Mouse (Mus musculus): ENCODE measurements around the gene Nt5dc3.

Gene Nt5dc3

GRCm38 (mm10) chr10:86778398-86779116 lies at the start of gene Nt5dc3:
Gene Nt5dc3 (plus strand): TSS chr10:86779005.
- DNase-seq = peak; percentile 98

DNA sequence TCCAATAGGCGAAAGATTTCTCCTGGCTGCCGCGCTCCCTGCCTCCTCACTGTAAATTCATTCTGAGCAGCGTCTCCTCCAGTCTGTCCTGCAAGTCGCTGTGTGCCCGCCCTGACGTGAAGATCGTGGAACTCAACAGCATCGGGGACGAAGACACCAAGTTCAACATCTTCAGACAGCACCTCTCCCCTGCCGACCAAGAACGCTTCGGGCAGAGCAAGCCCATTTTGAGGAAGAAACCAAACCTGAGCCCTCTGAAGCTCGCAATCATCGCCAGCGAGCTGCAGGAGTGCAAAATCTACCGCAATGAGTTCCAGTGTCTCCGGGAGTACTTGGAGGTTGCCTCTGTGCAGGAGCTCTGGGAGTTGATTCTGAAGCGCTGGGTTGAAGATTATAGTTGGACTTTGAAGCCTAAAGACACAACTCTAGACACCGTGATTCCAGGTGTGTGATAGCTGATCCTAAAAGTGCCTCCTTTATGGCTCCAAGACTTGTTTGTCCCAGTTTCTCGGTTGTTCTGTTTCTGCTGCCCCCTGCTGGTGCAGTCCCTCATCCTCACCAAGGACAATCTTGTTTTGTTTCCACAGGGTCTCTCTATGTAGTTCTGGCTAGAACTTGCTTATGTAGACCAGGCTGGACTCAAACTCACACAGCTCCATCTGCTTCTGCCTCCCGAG lies 47.8 kb upstream of the Nt5dc3 start:
- peak; percentile 84 for DNase-seq

GRCm38 (mm10) chr10:86731500-86731863 lies 47.3 kb upstream of the Nt5dc3 start:
- no peak for DNase-seq

DNA sequence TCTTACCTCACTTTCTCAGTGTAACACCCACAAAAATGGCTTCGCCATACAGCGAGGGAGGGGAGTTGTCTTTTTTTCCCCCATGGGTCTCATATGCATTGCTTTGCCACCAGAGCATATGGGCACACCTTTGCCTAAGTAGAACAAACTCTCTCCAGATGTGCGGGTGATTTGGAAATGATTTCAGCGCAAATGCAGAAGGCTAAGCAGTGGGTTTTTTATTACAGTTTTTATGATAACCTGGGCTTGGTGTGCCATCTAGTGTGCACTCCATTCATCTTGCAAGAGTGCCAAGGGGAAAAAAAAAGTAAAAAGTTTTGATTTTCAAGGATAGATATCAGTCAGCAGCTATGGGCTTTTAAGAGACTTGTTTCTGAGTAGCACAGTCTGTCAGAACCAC lies 43.8 kb upstream of the Nt5dc3 start:
- no peak for DNase-seq

DNA sequence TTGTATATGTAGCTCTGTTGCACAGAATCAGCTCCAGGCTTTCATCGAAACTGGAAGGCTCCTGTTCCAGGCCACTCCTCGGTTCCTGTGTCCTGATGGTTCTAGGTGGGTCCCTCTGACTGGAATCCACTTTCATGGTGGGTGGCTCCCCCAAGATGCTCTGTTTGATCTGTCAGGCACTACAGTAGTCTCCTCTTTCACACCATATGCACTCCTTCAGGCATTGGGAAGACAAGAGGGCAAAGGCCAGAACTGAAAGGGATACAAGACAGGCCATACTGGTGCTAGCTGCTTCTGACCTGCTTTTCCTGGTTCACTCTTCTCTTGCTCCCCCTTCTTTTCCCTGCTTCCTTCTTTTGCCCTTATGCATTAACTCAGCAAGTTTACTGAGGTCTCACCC lies 35.9 kb upstream of the Nt5dc3 start:
- no peak for DNase-seq

GRCm38 (mm10) chr10:86744306-86744705 lies 34.5 kb upstream of the Nt5dc3 start:
- DNase-seq = no peak

GRCm38 (mm10) chr10:86755816-86756502 lies 22.8 kb upstream of the Nt5dc3 start:
- no peak for DNase-seq

GRCm38 (mm10) chr10:86757724-86758123 lies 21.1 kb upstream of the Nt5dc3 start:
- no peak for DNase-seq

DNA sequence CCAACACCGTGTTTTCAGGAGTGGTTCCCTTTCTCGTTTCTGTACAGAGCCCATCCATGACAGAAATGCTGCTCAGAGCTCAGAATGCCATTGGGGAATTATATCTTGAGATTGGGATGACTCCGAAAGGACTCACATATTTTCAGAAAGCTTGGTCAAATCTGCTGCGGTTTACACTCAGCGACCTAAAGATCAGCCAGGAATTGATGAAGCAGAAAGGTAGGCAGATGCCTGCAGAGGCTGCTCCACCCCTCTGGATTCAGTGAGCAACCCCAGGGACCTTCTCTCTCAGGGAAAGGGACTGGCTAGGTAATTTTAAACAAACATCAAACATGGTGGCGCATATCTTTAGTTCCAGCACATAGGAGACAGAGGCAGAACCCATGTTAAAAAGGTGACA lies 20.6 kb upstream of the Nt5dc3 start:
- no peak for DNase-seq

DNA sequence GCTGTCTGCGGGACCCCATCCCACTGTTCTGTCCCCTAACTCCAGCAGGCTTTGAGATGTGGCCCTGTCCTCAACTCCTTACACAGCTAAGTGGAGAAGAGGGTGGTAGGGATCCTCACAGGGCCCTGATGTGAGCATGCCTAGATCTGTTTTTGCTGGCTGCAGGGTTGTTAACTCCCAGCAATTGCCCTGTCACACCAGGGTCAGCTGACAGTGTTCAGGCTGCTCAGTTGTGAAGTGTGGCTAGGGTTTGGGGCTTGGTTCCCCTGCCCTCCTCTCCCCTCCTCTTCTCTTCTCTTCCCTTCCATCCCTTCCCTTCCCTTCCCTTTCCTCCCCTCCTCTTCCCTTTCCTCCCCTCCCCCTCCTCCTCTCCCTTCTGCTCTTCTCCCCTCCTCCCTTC lies 17.6 kb upstream of the Nt5dc3 start:
- DNase-seq = no peak

- no peak for DNase-seq
Measured at GRCm38 (mm10) chr10:86761722-86762383, 17.0 kb upstream of the Nt5dc3 start.

GRCm38 (mm10) chr10:86762384-86762730 lies 16.4 kb upstream of the Nt5dc3 start:
- DNase-seq = no peak

GRCm38 (mm10) chr10:86763672-86764071 lies 15.1 kb upstream of the Nt5dc3 start, which contains the start of gene Gm49358:
Gene Gm49358 (plus strand): TSS chr10:86763972.
- DNase-seq = no peak

- DNase-seq = no peak
Measured at GRCm38 (mm10) chr10:86765344-86765966, 13.3 kb upstream of the Nt5dc3 start.

GRCm38 (mm10) chr10:86769216-86769615 lies 9.6 kb upstream of the Nt5dc3 start:
- no peak for DNase-seq

DNA sequence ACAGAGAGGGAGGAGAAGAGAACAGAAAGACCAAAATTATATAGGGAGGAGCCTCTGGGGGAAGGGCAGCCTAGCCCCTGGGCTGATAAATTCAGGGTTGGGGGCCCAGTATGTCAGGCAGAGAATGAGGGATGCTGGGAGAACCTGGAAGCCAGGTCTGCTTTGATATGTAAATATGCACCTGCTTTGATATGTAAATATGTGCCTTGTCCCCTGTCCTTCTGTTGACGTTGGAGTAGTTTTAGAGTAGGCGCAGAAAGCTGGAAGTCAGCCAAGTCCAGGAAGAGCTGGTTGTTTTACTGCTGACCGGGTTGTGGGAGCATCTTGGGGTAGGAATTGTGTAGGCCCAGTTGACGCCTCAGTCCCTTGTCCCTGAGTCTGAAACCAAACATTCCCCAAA lies 9.0 kb upstream of the Nt5dc3 start:
- DNase-seq = no peak

GRCm38 (mm10) chr10:86771701-86772100 lies 7.1 kb upstream of the Nt5dc3 start:
- no peak for DNase-seq

- no peak for DNase-seq
Measured at GRCm38 (mm10) chr10:86772231-86772631, 6.6 kb upstream of the Nt5dc3 start.

GRCm38 (mm10) chr10:86773360-86773759 lies 5.4 kb upstream of the Nt5dc3 start:
- no peak for DNase-seq

- no peak for DNase-seq
Measured at GRCm38 (mm10) chr10:86776281-86776680, 2.5 kb upstream of the Nt5dc3 start.

DNA sequence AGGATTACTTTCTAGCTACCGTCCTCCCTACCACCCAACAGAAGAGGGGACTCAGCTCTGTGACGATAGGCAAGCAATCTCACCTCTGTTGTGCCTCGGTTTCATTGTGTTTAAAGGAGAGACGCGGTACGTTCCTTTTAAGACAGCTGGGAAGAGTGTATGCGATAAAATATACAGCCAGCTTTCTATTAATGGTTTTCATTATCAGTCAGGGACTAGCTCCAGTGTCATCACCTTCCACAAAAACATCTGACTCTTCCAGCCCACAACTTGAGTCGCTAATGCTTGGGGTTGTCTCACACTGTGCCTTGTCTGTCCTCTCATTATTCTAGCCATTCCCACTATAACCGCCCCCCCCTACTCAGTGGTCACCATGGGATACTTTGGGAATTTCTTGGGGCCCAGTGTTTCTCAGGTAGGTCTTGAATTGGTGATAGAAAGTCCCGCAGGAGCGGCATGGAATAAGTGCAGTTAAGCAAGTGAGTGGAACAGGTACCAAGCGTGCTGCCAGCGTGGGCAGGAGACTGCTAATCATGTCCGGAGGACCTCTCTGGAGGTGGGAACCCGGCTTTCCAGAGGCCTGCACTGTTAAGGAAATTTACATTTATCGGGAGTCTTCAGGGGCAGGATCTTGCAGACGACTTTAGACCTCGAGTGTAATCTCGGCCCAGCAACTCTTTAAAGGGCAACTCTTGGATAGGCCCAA lies 1.0 kb upstream of the Nt5dc3 start:
- no peak for DNase-seq

- DNase-seq = no peak
Measured at GRCm38 (mm10) chr10:86779117-86779755, 431 bp downstream of the Nt5dc3 start.
